Mouse (Mus musculus) hindlimb bud, embryonic 11.5 days (tissue): ENCODE measurements around the gene Kctd3.

ENCODE experiments used
- DNase-seq: peaks from one replicate; pipeline ENCODE4 v3.0.0-alpha.2; 2012; ENCODE audit warnings: low read depth, low spot score; ENCODE audit errors: extremely low spot score

The Kctd3 gene

GRCm38 (mm10) chr1:189010671-189011070 is 3.0 kb upstream of the Kctd3 start:
- DNase-seq = no peak

- DNase-seq = no peak
Observed at GRCm38 (mm10) chr1:189007980-189008324, 311 bp upstream of the Kctd3 start.

DNA sequence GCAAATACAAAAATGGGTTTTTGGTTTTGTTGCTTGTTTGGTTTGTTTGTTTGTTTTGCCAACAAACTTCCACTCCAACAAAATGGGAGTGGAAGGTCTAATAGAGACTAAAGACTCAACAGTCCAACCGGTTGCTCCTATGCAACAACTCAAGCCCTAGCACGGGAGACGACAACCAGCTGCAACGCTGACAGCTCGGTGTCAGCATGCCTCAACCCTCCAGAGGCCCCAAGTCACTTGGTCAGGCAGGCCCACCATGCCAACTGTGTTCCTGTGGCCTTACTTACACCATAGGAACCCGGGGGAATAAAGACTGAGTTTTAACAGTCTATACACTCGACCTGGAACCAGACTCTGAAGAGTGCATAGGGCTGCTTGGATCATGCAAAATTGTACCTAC is 815 bp downstream of the Kctd3 start:
- DNase-seq = no peak

DNA sequence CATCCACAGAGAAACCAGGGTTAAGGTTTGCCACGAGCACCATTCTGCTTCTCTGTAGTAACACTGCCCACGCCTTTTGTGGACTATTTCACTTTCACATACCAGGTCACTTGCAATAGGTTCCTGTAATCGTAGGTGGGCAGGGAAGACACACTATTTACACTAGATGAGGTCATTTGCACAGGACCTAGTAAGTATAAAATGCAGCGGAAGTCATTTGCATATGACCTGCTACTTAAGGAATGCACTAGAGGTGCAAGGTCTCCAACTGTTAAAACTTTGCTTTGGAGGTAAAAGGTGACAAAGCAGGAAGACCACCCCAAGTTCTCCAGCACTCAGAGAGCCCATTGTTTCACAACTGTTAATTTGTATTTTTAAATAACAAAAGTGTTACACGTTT is 1.4 kb downstream of the Kctd3 start:
- no peak for DNase-seq

DNA sequence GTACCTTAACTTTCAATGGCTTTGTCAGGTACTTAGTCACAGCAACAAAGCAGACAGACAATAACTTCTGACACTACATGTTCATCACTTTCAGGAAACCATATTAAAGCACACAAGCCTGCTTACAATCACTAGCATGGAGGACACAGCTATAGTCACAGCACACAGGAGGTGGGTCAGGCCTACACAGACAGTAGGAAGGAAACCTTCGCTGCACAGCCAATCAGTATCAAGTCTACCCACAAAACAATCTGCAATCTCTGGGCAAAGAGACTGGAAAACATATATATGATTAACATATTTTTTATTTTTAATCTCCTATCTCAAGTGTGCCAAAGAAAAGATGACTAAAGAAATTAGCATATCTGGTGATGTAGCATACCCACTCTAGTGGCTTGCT is 2.9 kb downstream of the Kctd3 start:
- DNase-seq = no peak

DNA sequence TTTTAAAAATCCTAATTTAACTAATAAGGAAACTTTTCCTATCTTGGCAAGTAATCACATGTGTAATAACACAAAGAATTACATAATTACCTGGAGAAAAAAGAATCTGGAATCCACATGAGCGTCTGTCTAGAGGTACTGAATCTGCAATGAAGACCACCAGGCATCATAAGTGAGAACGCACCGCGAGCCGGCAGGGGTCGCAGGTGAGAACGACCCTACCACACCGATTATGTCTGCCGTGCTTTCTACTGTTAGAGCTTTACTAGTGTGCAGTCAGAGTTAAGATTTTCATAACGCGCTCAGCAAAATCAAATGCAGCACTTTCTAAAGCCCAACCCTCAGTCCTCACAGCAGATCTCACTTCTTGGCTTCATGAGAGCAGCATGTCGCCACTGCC is 5.8 kb downstream of the Kctd3 start:
- no peak for DNase-seq

DNA sequence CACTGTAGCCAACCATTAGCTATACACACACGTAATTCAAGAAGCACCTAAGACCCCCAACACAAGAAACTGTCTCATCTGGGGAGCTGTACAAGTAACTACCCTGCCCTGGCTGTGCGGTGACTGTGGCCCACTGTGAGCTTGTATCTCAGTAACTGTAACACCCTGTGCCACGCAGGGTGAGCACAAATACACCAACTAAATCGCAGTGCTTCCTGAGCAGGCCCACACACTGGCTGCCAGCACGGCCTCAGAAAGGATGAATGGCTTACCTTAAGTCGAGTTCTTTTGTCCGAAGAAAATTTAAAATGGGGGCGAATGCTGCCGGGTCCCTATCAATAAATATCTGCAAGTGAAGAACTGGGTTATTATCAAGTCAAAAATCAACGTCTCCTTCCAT is 7.7 kb downstream of the Kctd3 start:
- DNase-seq = no peak

- DNase-seq = no peak
Observed at GRCm38 (mm10) chr1:188997921-188998320, 9.7 kb downstream of the Kctd3 start.

DNA sequence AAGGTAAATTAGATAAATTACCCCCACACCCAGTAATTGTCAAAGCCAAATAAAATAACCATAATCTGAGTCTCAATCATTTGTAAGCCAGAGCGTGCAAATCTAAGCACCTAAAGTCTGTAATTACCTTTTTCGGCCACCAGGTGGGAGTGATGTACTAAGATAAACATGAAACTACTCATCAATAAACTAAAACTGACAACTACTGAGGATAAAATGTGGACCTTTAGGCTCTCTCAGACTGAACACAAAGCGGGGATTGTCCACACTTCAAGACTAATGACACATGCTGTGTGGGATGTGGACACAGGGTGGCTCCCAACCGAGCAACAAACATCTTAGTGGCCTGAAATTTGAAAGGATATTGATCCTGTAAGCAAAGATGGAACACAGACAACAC is 14.4 kb downstream of the Kctd3 start:
- DNase-seq = peak; percentile 35

GRCm38 (mm10) chr1:188980050-188980449 is 27.6 kb downstream of the Kctd3 start:
- DNase-seq = peak; percentile 39

- DNase-seq = no peak
Observed at GRCm38 (mm10) chr1:188973926-188974325, 33.7 kb downstream of the Kctd3 start.

DNA sequence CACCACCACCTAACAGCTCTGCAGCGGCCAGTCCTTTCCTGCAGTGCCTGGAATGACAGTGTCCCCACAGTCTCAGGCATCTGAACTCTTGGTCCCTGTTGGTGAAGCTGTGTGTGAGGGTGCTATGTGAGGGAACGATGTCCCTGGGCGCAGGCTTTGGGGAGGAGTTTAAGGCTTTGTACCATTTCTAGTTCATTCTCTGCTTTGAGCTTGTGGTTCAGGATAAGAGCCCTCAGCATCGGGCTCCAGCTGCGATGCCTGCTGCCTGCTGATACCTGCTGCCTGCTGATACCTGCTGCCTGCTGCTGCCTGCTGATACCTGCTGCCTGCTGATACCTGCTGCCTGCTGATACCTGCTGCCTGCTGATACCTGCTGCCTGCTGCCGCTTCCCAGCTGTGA is 34.6 kb downstream of the Kctd3 start:
- DNase-seq = no peak

- no peak for DNase-seq
Observed at GRCm38 (mm10) chr1:188952501-188952900, 55.1 kb downstream of the Kctd3 start.

DNA sequence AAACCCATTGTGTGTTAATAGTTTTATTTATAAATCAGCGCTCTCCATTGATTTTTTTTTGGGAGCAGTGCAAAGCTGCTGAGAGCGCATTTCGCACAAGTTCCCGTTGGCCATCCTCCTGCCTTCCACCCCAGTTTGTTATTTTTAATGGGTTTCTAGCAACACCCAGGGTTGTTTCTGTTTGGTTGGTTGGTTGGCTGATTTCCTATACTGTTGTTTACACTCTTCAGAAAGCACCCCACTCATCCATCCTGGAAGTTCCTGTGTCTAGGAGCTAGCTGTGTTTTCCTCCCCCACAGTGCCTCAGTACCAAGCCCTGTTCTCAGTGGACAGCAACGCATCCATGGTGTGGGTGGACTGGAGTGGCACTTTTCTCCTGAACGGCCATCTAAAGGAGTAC is 56.5 kb downstream of the Kctd3 start:
- no peak for DNase-seq

GRCm38 (mm10) chr1:188948276-188948675 is 59.4 kb downstream of the Kctd3 start:
- DNase-seq = no peak

- no peak for DNase-seq
Observed at GRCm38 (mm10) chr1:188947794-188948193, 59.8 kb downstream of the Kctd3 start.

GRCm38 (mm10) chr1:188946849-188947248 is 60.8 kb downstream of the Kctd3 start:
- DNase-seq = no peak

GRCm38 (mm10) chr1:188945326-188945725 is 62.3 kb downstream of the Kctd3 start:
- no peak for DNase-seq

GRCm38 (mm10) chr1:188937246-188937780 is 70.3 kb downstream of the Kctd3 start:
- DNase-seq = no peak
